Mouse (Mus musculus) embryonic stem cell, embryonic (primary cell): Measurements from ENCODE around the gene Retreg2.

Experiments
- CTCF ChIA-PET, 4 experiments: fragments of 300-600 bp in 2 of 4; fragments of 350-600 bp in 2 of 4; sonication (Branson Sonifier 250); formaldehyde crosslinking; loops; one replicate each; lab custom pipeline; 2022; ENCODE audit warnings: inconsistent platforms in 2 of 4; lab: Charles Lee
- POLR2A ChIA-PET, 4 experiments: fragments of 300-600 bp in 2 of 4; fragments of 350-600 bp in 2 of 4; sonication (Branson Sonifier 250); formaldehyde crosslinking; loops; one replicate each; lab custom pipeline; 2022; ENCODE audit warnings: antibody characterized with exemption in 4 of 4, inconsistent platforms in 1 of 4; lab: Charles Lee

The Retreg2 gene

GRCm38 (mm10) chr1:75142301-75143261, at the start of gene Retreg2, which contains the start of gene Cnppd1:
Gene Retreg2, plus strand, starts transcription at chr1:75142778.
Gene Cnppd1, minus strand, starts transcription at chr1:75142711.
- ChIA-PET CTCF (interaction anchor here in 2 of 4 experiments (1.3 to 1.6 kb wide), 2 partner anchors 109 to 194 kb away, joined by 4 to 5 read pairs; no protein-coding TSS in a partner anchor), POLR2A (interaction anchor here in 2 of 4 experiments (0.7 to 3.2 kb wide), 17 partner anchors 17 to 175 kb away, joined by 3 to 13 read pairs (median 3); partner anchors contain the start of genes Ankzf1 (in 2 of the 2), Atg9a (in 2 of the 2), Zfand2b (in 2 of the 2) and Abcb6 (in 1 of the 2))

DNA sequence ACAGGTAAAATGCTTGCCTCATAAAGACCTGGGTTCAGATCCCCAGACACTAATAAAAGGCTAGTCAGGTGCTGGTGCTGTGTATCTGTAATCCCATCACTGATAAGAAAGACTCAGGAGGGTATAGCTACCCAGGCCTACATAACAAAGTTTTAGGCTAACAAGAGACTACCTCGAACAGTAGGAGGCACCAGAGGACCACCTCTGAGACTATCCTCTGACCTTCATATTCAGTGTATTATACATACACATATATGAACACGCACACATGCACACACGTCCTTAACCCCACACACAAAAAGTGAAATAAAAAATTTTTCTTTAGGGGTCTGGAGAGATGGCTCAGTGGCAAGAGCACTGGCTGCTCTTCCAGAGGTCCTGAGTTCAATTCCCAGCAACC, 20.4 kb upstream of the Retreg2 start:
- POLR2A ChIA-PET, result no interaction called here
- CTCF ChIA-PET, result interaction anchor here in 2 of 4 experiments (0.6 to 1.2 kb wide), 9 partner anchors 67 to 342 kb away, joined by 3 to 7 read pairs (median 3); no protein-coding TSS in a partner anchor

DNA sequence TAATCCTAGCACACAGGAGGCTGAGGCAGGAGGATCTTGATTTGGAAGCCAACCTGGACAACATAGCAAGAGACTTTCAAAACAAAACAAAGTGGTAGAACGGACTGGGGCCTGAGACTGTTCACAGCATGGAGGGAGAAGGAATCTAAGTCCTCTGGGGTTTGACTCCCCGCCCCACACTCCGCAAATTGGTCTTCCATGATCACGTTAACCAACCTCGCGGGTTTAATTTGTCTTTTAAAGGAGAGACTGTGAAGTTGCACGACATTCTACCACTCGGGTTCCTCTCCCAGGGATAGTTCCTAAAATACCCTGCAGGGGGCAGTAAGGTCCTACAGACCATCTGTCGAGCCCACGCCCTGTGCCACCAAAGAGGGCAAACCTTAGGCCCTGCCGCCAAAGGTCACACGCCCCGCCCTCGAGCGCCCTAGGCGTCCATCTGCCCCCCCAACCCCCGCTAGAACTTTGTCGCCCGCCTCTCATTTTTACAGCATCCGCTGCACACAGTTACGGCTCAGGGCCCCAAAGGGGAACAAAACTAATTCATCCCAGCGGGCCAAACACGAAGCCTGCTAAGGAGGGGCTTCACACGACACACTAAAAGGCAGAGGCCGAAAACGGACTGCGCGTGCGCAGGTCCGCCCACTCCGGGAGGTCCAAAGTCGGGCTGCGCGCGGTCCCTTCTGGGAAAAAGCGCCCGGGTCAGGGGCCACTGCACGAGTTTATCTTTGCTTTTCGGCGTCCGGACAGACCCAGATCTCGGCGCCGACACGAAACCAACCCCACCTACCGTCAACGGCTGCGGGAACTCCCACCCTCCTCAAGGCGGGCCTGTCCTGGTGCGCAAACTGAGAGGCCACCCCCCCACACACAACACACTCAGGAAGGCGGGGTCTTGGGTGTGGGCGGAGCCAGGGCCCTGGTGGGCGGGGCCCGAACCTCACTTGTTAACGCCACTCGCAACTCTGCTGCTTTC, 17.9 kb upstream of the Retreg2 start, which contains the start of gene Nhej1:
Gene Nhej1 (minus strand): TSS at position 855 of the 976 bp plus-strand sequence.
- ChIA-PET POLR2A (interaction anchor here in 2 of 4 experiments (0.6 to 1.0 kb wide), 2 partner anchors 120 to 127 kb away, joined by 3 read pairs; no protein-coding TSS in a partner anchor), CTCF (interaction anchor here in 1 of 4 experiments (1.1 to 1.2 kb wide), 2 partner anchors 127 to 223 kb away, joined by 3 to 6 read pairs; no protein-coding TSS in a partner anchor)

GRCm38 (mm10) chr1:75125418-75125817, 17.2 kb upstream of the Retreg2 start:
- POLR2A ChIA-PET, result interaction anchor here in 1 of 4 experiments (1.2 to 1.5 kb wide), 2 partner anchors 13 to 16 kb away, joined by 3 read pairs; no protein-coding TSS in a partner anchor
- CTCF ChIA-PET, result no interaction called here

DNA sequence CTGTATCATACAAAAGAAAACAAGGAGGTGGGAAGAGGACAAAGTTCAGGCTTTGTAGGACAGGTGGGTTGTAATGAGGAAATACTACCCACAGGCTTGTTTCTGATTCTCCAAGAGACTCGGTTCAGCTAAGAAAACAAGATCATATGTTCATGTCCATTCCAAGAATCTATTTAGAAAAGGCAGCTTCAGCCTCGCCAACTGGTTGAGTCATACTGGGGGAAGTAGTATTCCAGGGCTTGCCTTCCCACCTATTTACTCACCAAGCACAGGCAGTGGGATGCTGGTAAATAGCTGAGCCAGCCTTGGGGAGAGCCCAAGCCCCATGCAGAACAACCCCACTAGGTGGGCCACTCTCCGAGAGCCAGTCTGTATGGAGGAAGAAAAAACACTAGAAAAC, 13.9 kb upstream of the Retreg2 start:
- ChIA-PET CTCF (interaction anchor here in 2 of 4 experiments (1.0 to 1.3 kb wide), 3 partner anchors 112 to 128 kb away, joined by 3 to 4 read pairs (median 3); no protein-coding TSS in a partner anchor), POLR2A (interaction anchor here in 1 of 4 experiments (0.5 to 2.0 kb wide), 2 partner anchors 188 to 307 kb away, joined by 3 to 5 read pairs; partner anchors contain the start of genes Dnpep and Gmppa)

DNA sequence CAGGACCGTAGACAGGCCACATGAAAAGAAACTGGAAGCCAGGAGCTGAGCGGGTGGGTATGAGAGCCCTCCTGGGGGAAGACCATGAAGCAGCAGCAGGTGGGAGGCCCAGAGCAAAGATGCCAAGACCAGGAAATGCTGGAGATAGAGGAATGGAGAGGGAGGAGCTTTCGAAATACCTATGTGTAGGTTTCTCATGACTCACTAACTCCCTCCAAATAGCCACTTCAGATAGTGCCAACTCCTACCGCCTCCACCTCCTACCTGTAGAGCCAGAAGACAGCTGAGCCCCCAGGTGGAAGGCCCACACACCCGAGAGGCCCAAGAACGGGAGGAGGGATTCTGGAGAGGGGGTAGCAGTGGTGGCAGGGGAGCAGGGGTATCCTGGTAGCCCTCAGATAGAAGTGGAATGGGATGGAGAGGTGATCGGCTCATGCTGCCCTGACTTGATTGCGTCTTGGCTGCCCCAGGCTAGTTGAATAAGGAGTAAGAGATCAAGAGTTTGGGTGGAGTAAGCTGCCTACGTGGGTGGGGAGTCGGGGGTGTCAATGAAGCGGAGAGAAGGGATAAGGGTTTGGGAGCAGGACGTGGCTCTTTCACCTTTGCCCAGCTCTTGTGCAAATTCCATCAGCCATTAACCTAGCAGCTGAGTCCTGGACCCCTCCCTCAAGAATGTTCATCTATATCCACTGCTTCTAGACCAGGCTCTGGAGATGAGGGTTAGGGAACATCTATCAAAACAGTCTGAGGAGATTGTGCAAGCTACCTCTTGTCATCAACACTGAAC, 9.0 kb upstream of the Retreg2 start, which contains the start of gene Slc23a3:
Gene Slc23a3 (minus strand): TSS at position 470 of the 787 bp plus-strand sequence.
- POLR2A ChIA-PET, result interaction anchor here in 2 of 4 experiments (0.7 to 1.2 kb wide), 2 partner anchors 112 to 118 kb away, joined by 3 to 5 read pairs; no protein-coding TSS in a partner anchor
- CTCF ChIA-PET, result interaction anchor here in 3 of 4 experiments (0.5 to 1.2 kb wide), 3 partner anchors 117 to 121 kb away, joined by 3 to 6 read pairs (median 3); no protein-coding TSS in a partner anchor

DNA sequence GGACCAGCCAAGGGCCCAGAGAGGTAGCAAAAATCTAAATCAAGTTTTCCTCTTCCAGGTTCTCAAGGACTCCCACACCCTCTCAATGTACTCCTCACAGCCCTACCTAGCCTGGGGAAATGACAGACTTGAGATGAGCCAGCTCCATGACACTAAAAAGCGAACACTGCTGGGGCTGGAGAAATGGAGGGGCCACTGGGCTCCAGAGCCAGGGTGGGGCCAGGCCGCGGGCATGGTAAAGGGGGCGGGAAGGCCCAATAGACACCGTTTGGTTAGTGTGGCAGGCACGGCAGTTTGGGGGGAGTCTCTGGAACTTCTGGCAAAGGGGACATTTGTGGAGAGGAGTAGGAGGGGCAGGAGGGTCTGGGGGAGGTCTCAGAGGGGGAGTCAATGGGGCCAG, 6.3 kb upstream of the Retreg2 start:
- POLR2A ChIA-PET, result no interaction called here
- CTCF ChIA-PET, result no interaction called here

GRCm38 (mm10) chr1:75136730-75137129, 5.8 kb upstream of the Retreg2 start:
- ChIA-PET POLR2A (interaction anchor here in 1 of 4 experiments (1.0 kb wide), 1 partner anchor 93 kb away, joined by 5 read pairs; no protein-coding TSS in a partner anchor), CTCF (no interaction called here)

DNA sequence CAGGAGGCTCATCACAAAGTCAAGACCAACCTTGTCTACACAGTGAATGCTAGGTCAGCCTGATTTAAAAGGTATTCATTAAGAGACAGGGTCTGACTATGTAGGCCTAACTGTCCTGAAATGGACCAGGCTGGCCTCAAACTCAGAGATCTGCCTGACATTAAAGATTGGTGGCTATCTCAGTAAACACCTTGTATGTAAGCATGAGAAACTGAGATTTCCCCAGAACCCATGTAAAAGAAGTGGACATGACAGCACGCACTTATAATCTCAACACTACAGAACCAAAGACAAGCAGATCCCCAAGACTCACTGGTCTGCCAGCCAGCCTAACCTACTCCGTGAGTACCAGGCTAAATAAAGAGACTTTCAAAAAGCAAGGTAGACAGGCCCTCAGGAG, 4.1 kb upstream of the Retreg2 start:
- POLR2A ChIA-PET, result interaction anchor here in 2 of 4 experiments (0.6 to 0.9 kb wide), 2 partner anchors 12 to 121 kb away, joined by 3 to 6 read pairs; no protein-coding TSS in a partner anchor
- CTCF ChIA-PET, result no interaction called here

DNA sequence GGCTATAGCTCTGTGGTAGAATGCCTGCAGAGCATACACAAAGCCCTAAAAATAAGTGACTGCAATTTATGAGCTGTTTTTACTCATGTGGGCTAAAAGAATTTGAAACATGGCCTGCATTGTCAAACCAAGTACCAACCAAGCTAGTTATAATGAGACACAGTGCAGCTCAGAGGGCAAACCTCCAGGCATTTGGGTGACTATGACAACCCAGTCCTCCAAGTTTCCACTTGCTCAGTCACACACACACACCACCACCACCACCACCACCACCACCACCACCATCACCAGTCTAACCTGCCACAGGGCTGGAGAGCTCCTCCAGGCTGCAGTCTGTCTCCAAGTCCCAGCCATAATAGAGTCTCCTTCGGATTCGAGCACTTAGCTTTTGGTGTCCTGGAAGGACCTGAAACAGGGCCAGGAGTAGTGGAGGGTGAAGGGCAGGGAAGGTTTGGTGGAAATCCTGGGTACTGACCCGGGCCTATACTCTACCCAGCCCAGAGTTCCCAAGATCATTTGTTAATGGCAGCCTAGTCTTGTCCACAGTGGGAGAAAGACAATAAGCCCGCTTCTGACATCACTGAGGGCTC, 1.9 kb upstream of the Retreg2 start:
- ChIA-PET POLR2A (interaction anchor here in 2 of 4 experiments (0.6 to 3.2 kb wide), 9 partner anchors 28 to 190 kb away, joined by 3 to 13 read pairs (median 5); partner anchors contain the start of genes Abcb6 (in 1 of the 2), Tuba4a (in 1 of the 2) and Zfand2b (in 1 of the 2)), CTCF (interaction anchor here in 3 of 4 experiments (0.6 to 1.8 kb wide), 8 partner anchors 10 to 286 kb away, joined by 3 to 7 read pairs (median 4); no protein-coding TSS in a partner anchor)

DNA sequence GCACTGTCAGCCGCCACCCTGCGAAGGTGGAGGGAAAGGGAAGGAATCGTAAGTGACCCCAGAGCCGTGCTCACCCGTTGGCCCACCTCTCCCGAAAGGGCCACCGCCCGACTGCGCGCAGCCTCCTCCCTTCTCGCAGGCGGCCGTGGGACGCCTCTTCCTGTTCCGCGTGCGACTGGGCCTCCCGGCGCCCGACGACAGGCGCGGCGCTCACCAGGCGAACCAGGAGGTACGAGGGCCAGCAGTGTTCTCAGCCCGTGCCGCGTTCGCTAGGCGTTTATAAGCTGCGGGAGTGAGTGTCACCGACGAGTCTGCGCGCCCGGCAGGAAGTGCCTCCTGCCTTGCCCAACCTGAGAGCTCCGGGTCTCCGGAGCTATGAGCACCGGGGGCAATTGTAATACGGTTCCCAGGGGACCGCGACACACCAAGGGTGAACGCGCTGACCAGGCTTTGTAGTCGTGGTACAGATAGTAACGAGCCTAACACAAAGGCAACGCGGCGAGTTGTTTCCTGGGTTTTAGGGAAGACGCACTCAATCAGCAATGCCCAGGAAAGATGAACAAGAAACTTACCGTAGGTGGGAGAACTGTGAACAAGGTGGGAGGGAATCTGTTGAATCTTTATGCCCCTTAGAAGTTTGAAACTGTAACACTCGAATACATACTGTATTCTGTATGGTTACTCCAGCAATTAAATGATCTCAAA, 940 bp upstream of the Retreg2 start:
- POLR2A ChIA-PET, result interaction anchor here in 2 of 4 experiments (0.9 to 3.2 kb wide), 18 partner anchors 16 to 214 kb away, joined by 3 to 13 read pairs (median 4); partner anchors contain the start of genes Ankzf1 (in 2 of the 2), Atg9a (in 2 of the 2), Abcb6 (in 1 of the 2) and Tuba4a (in 1 of the 2)
- CTCF ChIA-PET, result interaction anchor here in 2 of 4 experiments (0.8 to 1.8 kb wide), 3 partner anchors 110 to 273 kb away, joined by 3 to 7 read pairs (median 4); no protein-coding TSS in a partner anchor

DNA sequence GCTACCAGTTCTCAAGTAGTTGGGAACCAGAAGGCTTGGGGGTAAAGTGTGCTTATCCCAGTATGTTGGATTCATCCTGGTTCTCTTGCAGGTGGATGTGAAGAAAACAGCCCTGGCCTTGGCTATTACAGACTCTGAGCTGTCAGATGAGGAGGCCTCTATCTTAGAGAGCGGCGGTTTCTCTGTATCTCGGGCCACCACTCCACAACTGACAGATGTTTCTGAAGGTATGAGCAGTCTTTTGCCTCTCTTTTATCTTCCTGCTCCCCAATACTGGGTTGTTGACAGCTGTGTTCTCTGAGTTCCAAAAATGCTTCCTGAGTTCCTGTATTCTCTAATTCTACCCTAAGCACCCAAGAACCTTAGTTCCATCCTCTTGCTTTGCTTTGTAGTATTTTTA, 3.0 kb downstream of the Retreg2 start:
- POLR2A ChIA-PET, result interaction anchor here in 2 of 4 experiments (0.7 to 2.5 kb wide), 4 partner anchors 23 to 172 kb away, joined by 3 to 6 read pairs (median 4); partner anchors contain the start of genes Dnpep (in 1 of the 2) and Zfand2b (in 1 of the 2)
- CTCF ChIA-PET, result interaction anchor here in 1 of 4 experiments (0.9 to 1.0 kb wide), 2 partner anchors 105 to 297 kb away, joined by 3 to 4 read pairs; no protein-coding TSS in a partner anchor

DNA sequence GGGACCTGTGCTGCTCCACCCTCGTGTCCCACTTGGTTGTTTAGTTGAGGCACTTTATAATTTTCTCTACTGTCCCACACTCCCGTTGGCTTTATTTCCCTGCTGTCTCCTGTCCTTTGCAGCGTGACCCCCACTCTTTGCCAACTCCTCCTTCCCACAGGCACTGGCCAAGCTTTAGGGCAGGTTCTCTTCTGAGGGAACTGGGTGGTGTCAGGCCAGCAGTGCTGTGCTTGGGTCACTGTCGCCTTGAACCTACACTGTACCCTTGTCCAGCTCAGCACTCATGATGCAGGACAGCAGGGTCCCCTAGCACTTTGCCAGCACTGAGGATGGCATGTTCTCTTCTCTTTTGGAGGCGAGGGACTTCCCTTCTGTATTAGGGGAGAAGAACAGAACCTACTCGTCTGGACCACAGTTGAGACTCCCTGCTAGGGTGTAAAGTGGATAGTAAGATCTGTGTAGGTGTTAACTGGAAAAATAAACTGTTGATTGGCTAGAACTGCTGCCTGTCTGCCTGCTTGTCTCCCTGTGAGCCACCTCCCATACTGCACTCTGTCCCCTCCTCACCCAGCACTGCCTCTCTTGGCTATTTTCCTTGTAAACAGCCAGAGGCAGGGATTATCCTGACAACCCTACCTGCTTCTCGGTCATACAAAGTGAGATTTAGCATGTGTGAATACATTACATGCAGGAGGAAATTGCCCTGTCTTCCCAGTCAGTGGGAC, 5.0 kb downstream of the Retreg2 start:
- CTCF ChIA-PET, result interaction anchor here in 3 of 4 experiments (0.6 to 1.5 kb wide), 3 partner anchors 33 to 521 kb away, joined by 3 to 5 read pairs (median 4); partner anchors contain the start of gene Abcb6 (in 1 of the 3)
- POLR2A ChIA-PET, result interaction anchor here in 1 of 4 experiments (1.2 to 1.4 kb wide), 2 partner anchors 10 to 21 kb away, joined by 3 read pairs; partner anchors contain the start of gene Zfand2b

DNA sequence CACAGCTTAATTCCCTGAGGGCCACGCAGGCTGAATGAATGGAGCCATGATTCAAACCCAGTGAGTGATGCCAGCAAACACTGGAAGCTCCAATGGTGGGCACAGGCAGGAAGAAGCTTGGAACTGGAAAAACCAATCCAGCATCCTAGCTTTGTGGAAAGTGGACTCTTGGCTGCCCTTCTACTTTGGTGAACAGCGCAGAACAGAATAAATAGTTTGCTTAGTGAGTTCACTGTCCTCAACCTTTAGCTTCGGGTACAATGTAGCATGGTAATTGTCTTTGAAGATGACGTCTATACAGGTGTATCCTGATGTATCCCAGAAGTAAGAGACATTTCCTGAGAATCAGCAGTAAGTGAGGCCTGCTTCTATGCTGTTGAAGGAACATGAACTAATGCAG, 6.1 kb downstream of the Retreg2 start:
- ChIA-PET CTCF (interaction anchor here in 3 of 4 experiments (0.6 to 1.5 kb wide), 4 partner anchors 106 to 366 kb away, joined by 3 to 4 read pairs (median 4); no protein-coding TSS in a partner anchor), POLR2A (interaction anchor here in 2 of 4 experiments (0.9 to 1.4 kb wide), 3 partner anchors 20 to 54 kb away, joined by 3 read pairs; partner anchors contain the start of genes Ankzf1 (in 1 of the 2), Atg9a (in 1 of the 2) and Zfand2b (in 1 of the 2))
